Mouse (Mus musculus) hindbrain, embryonic 15.5 days (tissue): ENCODE measurements at regions not wholly inside any gene's neighbourhood (a gene's known extent, or its start where the extent isn't known, plus 50 kb on each side); places are given as distances from the start of the nearest gene placed in this dataset.
A peak's percentile ranks its signal among the peaks of the same experiment; 100 is the strongest.
"Not testable (repeated sequence)": the region's sequence is repeated elsewhere in the genome, so short reads cannot be mapped to it uniquely, and the experiment has no call there.

Experiments used
- ATAC-seq: fragments of 200-750 bp; cut with Nextera tagmentation; 2 replicates; pipeline ENCODE4 v1.8.0; 2017; ENCODE audit warnings: low read depth, moderate number of reproducible peaks, moderate TSS enrichment; ENCODE audit not compliant: low FRiP score
- H3K27ac ChIP-seq: fragments of 300-500 bp; sonication (generic); replicated peaks from 2 replicates; pipeline ENCODE4 v1.5.1; 2015; ENCODE audit warnings: mild to moderate bottlenecking, inconsistent platforms
- H3K27me3 ChIP-seq: fragments of 300-500 bp; sonication (generic); 2 replicates; pipeline ENCODE4 v1.6.1; 2015; ENCODE audit warnings: control low read depth, inconsistent platforms
- H3K36me3 ChIP-seq: fragments of 300-500 bp; sonication (generic); 2 replicates; pipeline ENCODE4 v1.6.1; 2015; ENCODE audit warnings: control low read depth, inconsistent platforms
- H3K4me1 ChIP-seq: fragments of 300-500 bp; sonication (generic); replicated peaks from 2 replicates; pipeline ENCODE4 v1.6.1; 2015; ENCODE audit warnings: control low read depth, inconsistent platforms
- H3K4me2 ChIP-seq: fragments of 300-500 bp; sonication (generic); 2 replicates; pipeline ENCODE4 v1.6.1; 2015; ENCODE audit warnings: moderate library complexity, mild to moderate bottlenecking, inconsistent platforms
- H3K4me3 ChIP-seq: fragments of 300-500 bp; sonication (generic); 2 replicates; pipeline ENCODE4 v1.5.1; 2015; ENCODE audit warnings: mild to moderate bottlenecking, inconsistent platforms
- H3K9ac ChIP-seq: fragments of 300-500 bp; sonication (generic); 2 replicates; pipeline ENCODE4 v1.6.1; 2015; ENCODE audit warnings: inconsistent platforms
- H3K9me3 ChIP-seq: fragments of 300-500 bp; sonication (generic); 2 replicates; pipeline ENCODE4 v1.6.1; 2016; ENCODE audit warnings: control low read depth, inconsistent platforms
- WGBS: fragments of 180-500 bp; shearing (Covaris S2); methylation state at CpG from one replicate; pipeline ENCODE4 v1.1.7; 2015; 5-methylcytosine and 5-hydroxymethylcytosine counted together

- Histone ChIP-seq H3K4me3 (no peak overlapping the region), H3K4me2 (no peak overlapping the region), H3K36me3 (no peaks in the 10 kb centered on the region), H3K27me3 (no peaks in the 10 kb centered on the region), H3K9me3 (no peaks in the 10 kb centered on the region), H3K4me1 (no peaks in the 10 kb centered on the region), H3K27ac (no peak overlapping the region), H3K9ac (no peak overlapping the region)
- no peak for ATAC-seq
- 90% methylated on average over 4 of the region's 4 CpGs for WGBS
Observed at GRCm38 (mm10) chr8:46355066-46355465, 60.6 kb upstream of the Helt start.

- not testable (repeated sequence) for H3K4me2 ChIP-seq, H3K4me1 ChIP-seq, H3K27me3 ChIP-seq, H3K9ac ChIP-seq, ATAC-seq, H3K9me3 ChIP-seq, H3K4me3 ChIP-seq, H3K27ac ChIP-seq, H3K36me3 ChIP-seq
- WGBS = 90% methylated on average over 9 of the region's 9 CpGs
Observed at GRCm38 (mm10) chr8:46357961-46358360, 63.5 kb upstream of the Helt start.

GRCm38 (mm10) chr8:46362871-46363306, 68.4 kb upstream of the Helt start:
- WGBS = 78% methylated on average over 2 of the region's 2 CpGs

GRCm38 (mm10) chr8:46365711-46366110, 71.2 kb upstream of the Helt start:
- no peak overlapping the region for H3K9ac ChIP-seq
- no peak for ATAC-seq
- no peak overlapping the region for H3K27ac ChIP-seq
- H3K4me3 ChIP-seq = no peak overlapping the region
- WGBS = 83% methylated on average over 5 of the region's 5 CpGs
- no peaks in the 10 kb centered on the region for H3K27me3 ChIP-seq
- H3K4me1 ChIP-seq = no peaks in the 10 kb centered on the region
- H3K36me3 ChIP-seq = no peaks in the 10 kb centered on the region
- H3K4me2 ChIP-seq = no peak overlapping the region
- no peaks in the 10 kb centered on the region for H3K9me3 ChIP-seq

More at GRCm38 (mm10) chr8:46362871-46363306, 68.4 kb upstream of the Helt start:
- H3K4me1 ChIP-seq = no peaks in the 10 kb centered on the region
- H3K4me3 ChIP-seq = no peak overlapping the region
- no peak overlapping the region for H3K9ac ChIP-seq
- no peaks in the 10 kb centered on the region for H3K9me3 ChIP-seq
- no peak overlapping the region for H3K4me2 ChIP-seq
- ATAC-seq = no peak
- H3K27ac ChIP-seq = no peak overlapping the region
- H3K27me3 ChIP-seq = no peaks in the 10 kb centered on the region
- no peaks in the 10 kb centered on the region for H3K36me3 ChIP-seq

GRCm38 (mm10) chr8:46367125-46367524, 72.7 kb upstream of the Helt start:
- no peak overlapping the region for H3K27ac ChIP-seq
- no peak overlapping the region for H3K9ac ChIP-seq
- H3K4me1 ChIP-seq = no peaks in the 10 kb centered on the region
- 88% methylated on average over 3 of the region's 3 CpGs for WGBS
- peak; percentile 71; the same call in 1 of the 2 replicates for ATAC-seq
- H3K4me2 ChIP-seq = no peak overlapping the region
- no peaks in the 10 kb centered on the region for H3K36me3 ChIP-seq
- H3K4me3 ChIP-seq = no peak overlapping the region
- H3K27me3 ChIP-seq = no peaks in the 10 kb centered on the region
- H3K9me3 ChIP-seq = no peaks in the 10 kb centered on the region

GRCm38 (mm10) chr8:46374092-46374491, 79.6 kb upstream of the Helt start:
- Histone ChIP-seq H3K27me3 (no peaks in the 10 kb centered on the region), H3K9me3 (no peaks in the 10 kb centered on the region; the same call in 1 of the 2 replicates), H3K9ac (no peak overlapping the region), H3K4me2 (no peak overlapping the region), H3K4me1 (no peaks in the 10 kb centered on the region), H3K4me3 (no peak overlapping the region), H3K27ac (no peak overlapping the region), H3K36me3 (no peaks in the 10 kb centered on the region)
- WGBS = 89% methylated on average over 4 of the region's 4 CpGs
- no peak for ATAC-seq

GRCm38 (mm10) chr8:46375986-46376385, 81.5 kb upstream of the Helt start:
- H3K9ac ChIP-seq = no peak overlapping the region
- H3K27ac ChIP-seq = no peak overlapping the region
- no peaks in the 10 kb centered on the region; the same call in 1 of the 2 replicates for H3K9me3 ChIP-seq
- no peak overlapping the region for H3K4me3 ChIP-seq
- no peaks in the 10 kb centered on the region for H3K4me1 ChIP-seq
- WGBS = 83% methylated on average over 2 of the region's 2 CpGs
- no peaks in the 10 kb centered on the region for H3K27me3 ChIP-seq
- ATAC-seq = no peak
- no peaks in the 10 kb centered on the region for H3K36me3 ChIP-seq
- no peak overlapping the region for H3K4me2 ChIP-seq

- no peak overlapping the region for H3K9ac ChIP-seq
- H3K4me1 ChIP-seq = no peaks in the 10 kb centered on the region
- no peak overlapping the region for H3K4me3 ChIP-seq
- H3K9me3 ChIP-seq = no peaks in the 10 kb centered on the region
- H3K36me3 ChIP-seq = no peaks in the 10 kb centered on the region
- no peaks in the 10 kb centered on the region for H3K27me3 ChIP-seq
- WGBS = 86% methylated on average over 7 of the region's 7 CpGs
- no peak overlapping the region for H3K27ac ChIP-seq
- ATAC-seq = no peak
- H3K4me2 ChIP-seq = no peak overlapping the region
Observed at GRCm38 (mm10) chr8:46384926-46385325, 85.9 kb upstream of the Acsl1 start.

- Histone ChIP-seq H3K27ac (no peak overlapping the region), H3K9me3 (no peaks in the 10 kb centered on the region), H3K36me3 (no peaks in the 10 kb centered on the region), H3K4me1 (no peaks in the 10 kb centered on the region), H3K27me3 (no peaks in the 10 kb centered on the region), H3K4me2 (no peak overlapping the region), H3K9ac (no peak overlapping the region), H3K4me3 (no peak overlapping the region)
- 97% methylated on average over 6 of the region's 6 CpGs for WGBS
- no peak for ATAC-seq
Observed at GRCm38 (mm10) chr8:46385806-46386205, 85.0 kb upstream of the Acsl1 start.

GRCm38 (mm10) chr8:46386553-46386952, 84.3 kb upstream of the Acsl1 start:
- Histone ChIP-seq H3K4me2 (no peak overlapping the region), H3K27ac (no peak overlapping the region), H3K36me3 (no peaks in the 10 kb centered on the region), H3K4me3 (no peak overlapping the region), H3K9me3 (no peaks in the 10 kb centered on the region), H3K9ac (no peak overlapping the region), H3K27me3 (no peaks in the 10 kb centered on the region), H3K4me1 (no peaks in the 10 kb centered on the region)
- ATAC-seq = no peak
- WGBS = 87% methylated on average over 4 of the region's 4 CpGs

- Histone ChIP-seq H3K27ac (no peak overlapping the region), H3K9ac (no peak overlapping the region), H3K27me3 (no peaks in the 10 kb centered on the region), H3K36me3 (no peaks in the 10 kb centered on the region), H3K4me2 (no peak overlapping the region), H3K9me3 (no peaks in the 10 kb centered on the region), H3K4me3 (no peak overlapping the region), H3K4me1 (no peaks in the 10 kb centered on the region)
- 82% methylated on average over 5 of the region's 5 CpGs for WGBS
- no peak for ATAC-seq
Observed at GRCm38 (mm10) chr8:46387037-46387436, 83.8 kb upstream of the Acsl1 start.

GRCm38 (mm10) chr8:46388421-46388820, 82.4 kb upstream of the Acsl1 start:
- 92% methylated on average over 3 of the region's 3 CpGs for WGBS
- ATAC-seq = no peak
- H3K4me3 ChIP-seq = no peak overlapping the region
- H3K36me3 ChIP-seq = no peaks in the 10 kb centered on the region
- H3K9me3 ChIP-seq = no peaks in the 10 kb centered on the region
- no peak overlapping the region for H3K4me2 ChIP-seq
- H3K9ac ChIP-seq = no peak overlapping the region
- no peaks in the 10 kb centered on the region for H3K27me3 ChIP-seq
- no peaks in the 10 kb centered on the region for H3K4me1 ChIP-seq
- H3K27ac ChIP-seq = no peak overlapping the region

- H3K4me2 ChIP-seq = no peak overlapping the region
- H3K36me3 ChIP-seq = no peaks in the 10 kb centered on the region
- H3K4me1 ChIP-seq = no peaks in the 10 kb centered on the region
- H3K9ac ChIP-seq = no peak overlapping the region
- no peaks in the 10 kb centered on the region for H3K9me3 ChIP-seq
- no peak for ATAC-seq
- no peak overlapping the region for H3K27ac ChIP-seq
- WGBS = 85% methylated on average over 6 of the region's 6 CpGs
- H3K27me3 ChIP-seq = no peaks in the 10 kb centered on the region
- H3K4me3 ChIP-seq = no peak overlapping the region
Observed at GRCm38 (mm10) chr8:46390431-46390830, 80.4 kb upstream of the Acsl1 start.
